Mouse (Mus musculus): ENCODE results near the gene Swap70.

Swap70 gene

GRCm38 (mm10) chr7:110237451-110237836 lies 15.9 kb downstream of the Swap70 start:
- intact Hi-C loops (cut with DNase I) = no loop called here

GRCm38 (mm10) chr7:110237837-110238451 lies 16.4 kb downstream of the Swap70 start:
- intact Hi-C loops (cut with DNase I) = no loop called here

- intact Hi-C loops (cut with DNase I) = no loop called here
Measured at GRCm38 (mm10) chr7:110239590-110239989, 18.1 kb downstream of the Swap70 start.

- intact Hi-C loops (cut with DNase I) = no loop called here
Measured at GRCm38 (mm10) chr7:110241472-110242289, 20.2 kb downstream of the Swap70 start.

GRCm38 (mm10) chr7:110242290-110242581 lies 20.7 kb downstream of the Swap70 start:
- intact Hi-C loops (cut with DNase I) = no loop called here

- intact Hi-C loops (cut with DNase I) = no loop called here
Measured at GRCm38 (mm10) chr7:110245128-110245527, 23.6 kb downstream of the Swap70 start.

- intact Hi-C loops (cut with DNase I) = no loop called here
Measured at GRCm38 (mm10) chr7:110246526-110246925, 25.0 kb downstream of the Swap70 start.

- intact Hi-C loops (cut with DNase I) = no loop called here
Measured at GRCm38 (mm10) chr7:110247801-110248200, 26.3 kb downstream of the Swap70 start.

- intact Hi-C loops (cut with DNase I) = no loop called here
Measured at GRCm38 (mm10) chr7:110248677-110249076, 27.2 kb downstream of the Swap70 start.

GRCm38 (mm10) chr7:110253861-110254260 lies 32.4 kb downstream of the Swap70 start:
- intact Hi-C loops (cut with DNase I) = no loop called here

GRCm38 (mm10) chr7:110254395-110254794 lies 32.9 kb downstream of the Swap70 start:
- intact Hi-C loops (cut with DNase I) = no loop called here

- intact Hi-C loops (cut with DNase I) = no loop called here
Measured at GRCm38 (mm10) chr7:110257059-110257458, 35.5 kb downstream of the Swap70 start.

- intact Hi-C loops (cut with DNase I) = no loop called here
Measured at GRCm38 (mm10) chr7:110258196-110258950, 36.9 kb downstream of the Swap70 start.

- intact Hi-C loops (cut with DNase I) = loop anchor here (5.0 kb wide), 1 partner anchor 38 kb away; the partner anchor contains the start of gene Swap70
Measured at GRCm38 (mm10) chr7:110259966-110260711, 38.6 kb downstream of the Swap70 start.

GRCm38 (mm10) chr7:110261807-110262206 lies 40.3 kb downstream of the Swap70 start:
- intact Hi-C loops (cut with DNase I) = loop anchor here (5.0 kb wide), 1 partner anchor 40 kb away; the partner anchor contains the start of gene Swap70

GRCm38 (mm10) chr7:110262661-110263060 lies 41.1 kb downstream of the Swap70 start:
- intact Hi-C loops (cut with DNase I) = loop anchor here (5.0 kb wide), 1 partner anchor 40 kb away; the partner anchor contains the start of gene Swap70

- intact Hi-C loops (cut with DNase I) = loop anchor here (5.0 kb wide), 1 partner anchor 41 kb away; the partner anchor contains the start of gene Swap70
Measured at GRCm38 (mm10) chr7:110263474-110263873, 42.0 kb downstream of the Swap70 start.

GRCm38 (mm10) chr7:110265796-110266195 lies 44.3 kb downstream of the Swap70 start:
- intact Hi-C loops (cut with DNase I) = loop anchor here (1.0 kb wide), 1 partner anchor 101 kb away; no protein-coding TSS in a partner anchor

GRCm38 (mm10) chr7:110267014-110267413 lies 45.5 kb downstream of the Swap70 start:
- intact Hi-C loops (cut with DNase I) = no loop called here

- intact Hi-C loops (cut with DNase I) = no loop called here
Measured at GRCm38 (mm10) chr7:110267994-110268393, 46.5 kb downstream of the Swap70 start.

- intact Hi-C loops (cut with DNase I) = no loop called here
Measured at GRCm38 (mm10) chr7:110268511-110268910, 47.0 kb downstream of the Swap70 start.

All from adrenal gland (tissue).